Mouse (Mus musculus) heart, adult 18-20 months (tissue): ENCODE measurements at regions not wholly inside any gene's neighbourhood (a gene's known extent, or its start where the extent isn't known, plus 50 kb on each side); places are given as distances from the start of the nearest gene placed in this dataset.
A peak's percentile ranks its signal among the peaks of the same experiment; 100 is the strongest.

Source experiments
- DNase-seq, 2 experiments: peaks; one replicate each; pipeline ENCODE4 v3.0.0; 2021 to 2022; ENCODE audit warnings: mixed read lengths in 1 of 2

- no peak for DNase-seq
Observed at GRCm38 (mm10) chr14:45056291-45056690, 68.3 kb downstream of the Ptger2 start.

GRCm38 (mm10) chr14:45061681-45062080, 73.7 kb downstream of the Ptger2 start:
- no peak for DNase-seq

- no peak for DNase-seq
Observed at GRCm38 (mm10) chr14:45064498-45064897, 76.5 kb downstream of the Ptger2 start.

- peak in 1 of 2 experiments; percentile 9 for DNase-seq
Observed at GRCm38 (mm10) chr14:45069598-45070212, 81.7 kb downstream of the Ptger2 start.

GRCm38 (mm10) chr14:45074902-45075488, 87.0 kb downstream of the Ptger2 start:
- peak; percentile 15 to 23 for DNase-seq

GRCm38 (mm10) chr14:45077216-45077615, 89.2 kb downstream of the Ptger2 start:
- DNase-seq = no peak

GRCm38 (mm10) chr14:45079793-45080192, 91.8 kb downstream of the Ptger2 start:
- peak in 1 of 2 experiments; percentile 22 for DNase-seq

GRCm38 (mm10) chr14:45080231-45080630, 92.2 kb downstream of the Ptger2 start:
- DNase-seq = no peak

GRCm38 (mm10) chr14:45083058-45083457, 95.1 kb downstream of the Ptger2 start:
- DNase-seq = no peak
